Mouse (Mus musculus) spleen, postnatal 4 days (tissue): ENCODE results near the gene Mrps18b.

Experiments
- DNase-seq, 2 experiments: peaks; one replicate each; pipeline ENCODE4 v3.0.0; 2022; ENCODE audit warnings: low spot score in 2 of 2

Gene Mrps18b

GRCm38 (mm10) chr17:35918276-35919059 lies 2.3 kb upstream of the Mrps18b start:
- peak in 1 of 2 experiments; percentile 78 for DNase-seq

GRCm38 (mm10) chr17:35917463-35918251 lies 1.5 kb upstream of the Mrps18b start:
- DNase-seq: peak in 1 of 2 experiments; percentile 79

DNA sequence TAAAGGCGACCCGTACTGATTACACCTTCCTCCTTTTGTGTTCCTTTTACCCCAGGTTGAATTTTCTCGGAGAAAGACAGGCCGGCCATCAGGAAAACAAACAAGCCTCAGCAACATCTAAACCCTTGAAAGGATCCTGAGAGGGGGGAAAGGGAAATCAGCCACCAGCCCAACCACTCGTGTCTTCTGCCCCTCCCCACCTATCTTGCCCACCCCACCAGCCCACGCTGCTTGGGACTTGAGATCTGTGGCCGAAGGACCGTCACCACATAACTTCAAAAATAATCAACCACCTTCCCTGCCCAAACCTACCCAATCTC lies 914 bp upstream of the Mrps18b start:
- DNase-seq: peak in 1 of 2 experiments; percentile 51

- DNase-seq: no peak
Measured at GRCm38 (mm10) chr17:35915538-35916296, 472 bp downstream of the Mrps18b start.

DNA sequence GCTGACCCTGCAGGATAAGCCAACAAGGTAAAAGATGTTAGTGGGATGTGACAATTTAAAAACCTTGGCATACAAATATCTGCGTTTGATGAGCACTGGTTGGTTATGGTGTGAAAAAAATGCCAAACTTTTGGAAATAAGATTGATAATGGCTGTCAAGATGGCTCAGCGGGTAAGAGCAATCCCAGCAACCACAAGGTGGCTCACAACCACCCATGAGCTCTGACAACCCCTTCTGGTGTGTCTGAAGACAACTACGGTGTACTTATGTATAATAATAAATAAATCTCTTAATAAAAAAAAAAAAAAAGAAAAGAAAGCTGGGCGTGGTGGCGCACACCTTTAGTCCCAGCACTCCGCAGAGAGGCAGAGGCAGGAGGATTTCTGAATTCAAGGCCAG lies 1.2 kb downstream of the Mrps18b start:
- no peak for DNase-seq

GRCm38 (mm10) chr17:35909919-35910369 lies 6.2 kb downstream of the Mrps18b start, which contains the start of gene Atat1:
Gene Atat1 (minus strand): TSS chr17:35910075.
- DNase-seq: peak; percentile 96 to 98

- no peak for DNase-seq
Measured at GRCm38 (mm10) chr17:35909186-35909918, 6.8 kb downstream of the Mrps18b start.

DNA sequence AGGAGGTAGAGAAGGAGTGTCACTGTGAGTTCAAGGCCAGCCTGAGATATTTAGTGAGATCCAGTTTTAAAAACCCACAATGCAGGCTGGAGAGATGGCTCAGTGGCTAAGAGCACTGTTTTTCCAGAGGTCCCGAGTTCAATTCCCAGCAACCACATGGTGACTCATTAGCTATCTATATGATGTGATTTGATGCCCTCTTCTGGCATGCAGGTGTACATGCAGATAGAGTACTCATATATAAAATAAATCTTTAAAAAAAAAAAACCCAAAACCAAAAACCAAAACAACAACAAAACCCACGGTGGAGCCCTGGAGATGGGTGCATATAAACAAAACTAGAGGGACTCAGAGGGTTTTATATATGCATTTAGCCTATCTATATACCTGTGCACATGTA lies 8.6 kb downstream of the Mrps18b start:
- DNase-seq: no peak

DNA sequence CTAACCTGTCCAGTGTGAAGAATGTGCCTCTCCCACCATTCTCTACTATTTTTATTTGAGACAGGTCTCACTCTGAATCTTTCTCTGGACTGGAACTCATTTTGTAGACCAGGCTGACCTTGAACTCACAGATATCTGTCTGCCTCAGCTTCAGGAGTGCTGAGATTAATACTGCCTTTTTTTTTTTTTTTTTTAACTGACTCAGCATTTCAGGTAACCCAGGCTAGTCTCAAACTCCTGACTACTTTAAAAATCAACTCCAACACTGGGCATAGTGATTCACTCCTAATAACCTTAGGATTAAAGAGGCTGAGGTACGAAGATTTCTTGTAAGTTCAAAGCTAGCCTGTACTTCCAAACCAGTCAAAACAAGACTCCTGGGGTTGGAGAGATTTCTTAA lies 10.6 kb downstream of the Mrps18b start:
- DNase-seq: no peak

DNA sequence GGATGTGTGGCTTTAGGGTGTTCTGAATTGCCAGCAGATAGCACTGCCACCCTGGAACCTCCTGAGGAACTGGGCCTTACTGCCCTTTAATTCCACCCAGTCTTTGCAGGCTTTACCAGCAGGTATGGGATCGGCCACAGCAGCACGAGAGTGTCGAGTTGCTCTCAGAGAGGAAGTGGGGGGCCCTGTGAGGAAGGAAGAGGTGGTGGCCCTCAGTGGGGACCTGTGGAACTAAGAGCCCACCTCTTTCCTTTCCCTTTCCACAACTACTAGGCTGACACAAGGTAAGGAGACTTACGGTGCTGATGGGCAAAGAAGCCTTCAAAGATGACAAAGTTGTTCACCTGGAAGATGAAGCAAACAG lies 12.2 kb downstream of the Mrps18b start:
- DNase-seq: no peak

DNA sequence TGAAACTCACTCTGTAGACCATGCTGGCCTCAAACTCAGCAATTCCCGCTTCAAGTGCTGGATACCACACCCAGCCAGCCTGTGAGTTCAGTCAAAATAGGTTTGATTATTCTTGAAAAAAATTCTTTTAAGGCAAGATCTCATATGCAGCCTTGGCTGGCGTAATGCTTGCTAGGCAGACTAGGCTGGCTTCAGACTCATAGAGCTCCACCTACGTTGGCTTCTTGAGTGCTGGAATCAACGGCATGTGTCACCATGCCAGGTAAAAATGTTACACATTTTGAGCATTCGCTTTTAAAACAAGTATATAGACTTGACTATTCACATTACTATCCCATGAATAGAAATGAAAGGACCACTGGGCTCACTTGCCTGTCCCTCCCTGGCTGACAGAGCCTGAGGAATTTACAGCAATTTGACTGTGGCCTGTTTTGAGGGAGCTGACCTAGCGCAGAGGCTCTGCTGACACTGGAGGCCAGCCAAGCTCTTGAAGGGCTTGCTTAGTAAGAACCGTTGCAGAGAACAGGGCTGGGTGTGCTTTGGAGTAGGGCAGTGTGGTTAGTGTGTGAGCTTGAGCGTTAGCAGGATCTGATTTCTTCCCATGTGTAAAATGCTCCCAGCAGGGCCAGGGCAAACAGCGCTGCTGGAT lies 12.7 kb downstream of the Mrps18b start:
- no peak for DNase-seq

GRCm38 (mm10) chr17:35900636-35901035 lies 15.6 kb downstream of the Mrps18b start:
- DNase-seq: no peak

DNA sequence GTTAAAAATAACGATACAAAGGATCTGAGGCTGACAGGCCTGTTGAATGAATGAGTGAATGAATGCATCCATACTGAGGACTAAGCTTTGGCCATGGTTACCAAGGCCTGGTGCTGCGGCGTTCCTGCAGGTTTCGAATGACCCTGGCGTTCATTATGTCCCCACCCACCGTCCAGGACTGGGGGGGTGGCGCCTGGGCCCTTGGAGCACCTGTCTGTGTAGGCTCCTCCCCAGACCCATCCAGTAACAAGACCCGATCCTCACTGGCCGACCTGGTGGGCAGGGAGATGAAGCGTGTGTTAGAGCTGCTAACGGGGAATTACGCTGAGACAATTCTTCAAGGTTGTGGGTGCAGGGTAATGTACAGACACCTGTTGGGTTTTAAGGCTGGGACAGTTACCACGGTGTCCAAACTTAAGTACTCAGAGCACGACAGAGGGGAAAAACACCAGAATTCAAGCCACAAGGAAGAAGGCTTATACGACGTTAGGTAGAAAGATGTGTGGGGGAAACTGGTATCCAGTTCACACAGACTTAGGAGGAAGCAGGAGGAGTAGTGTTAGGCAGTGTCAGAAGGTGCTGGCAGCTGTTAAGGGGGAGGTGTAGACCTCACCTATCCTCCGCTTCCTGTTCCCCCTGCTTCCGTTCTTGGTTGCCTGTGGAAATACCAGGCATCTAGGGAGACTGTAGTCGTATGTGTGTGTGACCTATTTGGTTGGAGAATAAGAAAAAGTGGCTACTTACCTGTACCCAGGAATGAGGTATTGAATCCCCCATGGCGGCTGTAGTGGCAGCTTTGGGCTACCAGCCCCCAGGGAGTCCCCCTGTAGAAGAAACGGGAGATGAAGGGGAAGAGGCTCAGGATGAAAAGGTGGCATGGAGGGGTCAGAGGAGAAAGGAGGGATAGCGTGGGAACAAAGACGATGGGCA lies 18.3 kb downstream of the Mrps18b start:
- DNase-seq: peak in 1 of 2 experiments; percentile 58

- peak; percentile 90 to 97 for DNase-seq
Measured at GRCm38 (mm10) chr17:35896781-35897643, 19.2 kb downstream of the Mrps18b start, which contains the start of gene 2310061I04Rik. Gene 2310061I04Rik (minus strand): TSS chr17:35897431.

GRCm38 (mm10) chr17:35887725-35888124 lies 28.5 kb downstream of the Mrps18b start:
- DNase-seq: no peak

GRCm38 (mm10) chr17:35883777-35884176 lies 32.4 kb downstream of the Mrps18b start:
- DNase-seq: no peak

DNA sequence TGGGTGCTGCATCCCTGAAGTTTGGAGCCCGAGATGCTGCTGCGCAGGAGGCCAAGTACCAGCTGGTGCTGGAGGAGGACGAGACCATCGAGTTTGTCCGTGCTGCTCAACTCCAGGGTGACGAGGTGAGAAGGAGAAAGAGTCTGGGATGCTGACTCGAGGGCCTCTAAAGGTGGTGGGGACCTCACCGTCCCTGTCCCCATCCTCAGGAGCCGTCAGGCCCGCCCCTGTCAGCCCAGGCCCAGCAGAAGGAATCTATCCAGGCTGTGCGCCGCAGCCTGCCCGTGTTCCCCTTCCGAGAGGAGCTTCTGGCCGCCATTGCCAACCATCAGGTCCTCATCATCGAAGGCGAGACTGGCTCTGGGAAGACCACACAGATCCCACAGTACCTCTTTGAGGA lies 33.3 kb downstream of the Mrps18b start:
- no peak for DNase-seq

- peak; percentile 94 to 96 for DNase-seq
Measured at GRCm38 (mm10) chr17:35879245-35880057, 36.7 kb downstream of the Mrps18b start, which contains the start of gene Dhx16. Gene Dhx16 (plus strand): TSS chr17:35879819.
